Mouse (Mus musculus) heart, adult 2 months (tissue): ENCODE measurements around the gene Mob2.

Experiments used
- CTCF ChIP-seq: fragments of 200-600 bp; IDR thresholded peaks from 2 replicates; pipeline ENCODE4 v1.8.1; 2022; ENCODE audit warnings: antibody characterized with exemption, mild to moderate bottlenecking, moderate library complexity
- POLR2A ChIP-seq: fragments of 200-500 bp; IDR thresholded peaks from 2 replicates; pipeline ENCODE4 v1.6.1; 2011; ENCODE audit warnings: mild to moderate bottlenecking, low read depth, low read length, control low read depth; ENCODE audit not compliant: insufficient read depth

- TF ChIP-seq POLR2A (no peak), CTCF (no peak)
Measured at GRCm38 (mm10) chr7:142087069-142087652, 26.3 kb upstream of the Mob2 start.
